Mouse (Mus musculus): ENCODE measurements at regions not wholly inside any gene's neighbourhood (a gene's known extent, or its start where the extent isn't known, plus 50 kb on each side); places are given as distances from the start of the nearest gene placed in this dataset.

DNA sequence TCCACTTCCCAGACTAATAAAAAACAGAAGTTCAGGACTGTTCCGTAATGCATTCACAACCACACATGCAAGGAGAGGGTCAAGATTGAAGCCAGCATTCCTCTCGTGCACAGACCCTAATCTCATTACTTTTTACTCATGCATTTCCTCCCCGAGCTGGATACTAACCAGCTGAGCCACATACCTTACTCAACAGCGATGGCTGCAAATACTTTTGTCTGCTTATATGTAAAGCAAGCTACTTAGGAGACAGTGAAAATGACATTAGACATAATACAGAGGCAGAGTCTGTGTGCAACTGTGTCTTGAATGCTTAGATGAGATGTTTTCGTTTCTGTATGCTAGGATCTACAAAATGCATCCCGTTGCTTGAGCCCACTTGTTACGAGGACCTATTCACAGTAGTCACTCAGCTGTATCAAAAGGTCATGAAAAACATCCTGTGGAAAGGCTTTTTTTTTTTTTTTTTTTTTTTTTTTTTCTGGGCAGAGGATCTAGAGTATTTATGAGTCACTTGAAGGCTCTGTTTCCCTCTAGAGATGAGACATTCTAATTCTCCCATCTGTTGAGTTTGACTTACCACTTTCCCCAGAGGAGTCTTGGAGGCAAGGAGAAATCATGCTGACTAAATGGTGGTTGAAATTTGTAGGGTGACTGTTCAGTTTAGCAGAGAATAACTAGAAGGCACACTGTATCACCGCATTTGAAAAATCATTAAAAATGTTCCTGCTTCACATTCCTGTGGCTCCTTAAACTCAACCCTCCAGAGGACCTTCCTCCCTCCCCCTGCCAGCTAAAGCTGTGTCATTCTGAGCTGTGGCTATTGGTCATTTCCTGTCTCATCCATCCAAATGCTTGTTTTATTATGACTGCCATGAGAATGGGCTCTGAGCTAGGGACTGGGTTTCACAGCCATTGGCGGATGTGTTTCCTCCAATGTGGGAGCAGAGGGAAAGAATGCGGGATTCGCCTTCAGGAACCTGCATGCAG is 1364.1 kb upstream of the A1bg start:
- no peak for DNase-seq (ENCODE audit: low read depth, low spot score)

DNA sequence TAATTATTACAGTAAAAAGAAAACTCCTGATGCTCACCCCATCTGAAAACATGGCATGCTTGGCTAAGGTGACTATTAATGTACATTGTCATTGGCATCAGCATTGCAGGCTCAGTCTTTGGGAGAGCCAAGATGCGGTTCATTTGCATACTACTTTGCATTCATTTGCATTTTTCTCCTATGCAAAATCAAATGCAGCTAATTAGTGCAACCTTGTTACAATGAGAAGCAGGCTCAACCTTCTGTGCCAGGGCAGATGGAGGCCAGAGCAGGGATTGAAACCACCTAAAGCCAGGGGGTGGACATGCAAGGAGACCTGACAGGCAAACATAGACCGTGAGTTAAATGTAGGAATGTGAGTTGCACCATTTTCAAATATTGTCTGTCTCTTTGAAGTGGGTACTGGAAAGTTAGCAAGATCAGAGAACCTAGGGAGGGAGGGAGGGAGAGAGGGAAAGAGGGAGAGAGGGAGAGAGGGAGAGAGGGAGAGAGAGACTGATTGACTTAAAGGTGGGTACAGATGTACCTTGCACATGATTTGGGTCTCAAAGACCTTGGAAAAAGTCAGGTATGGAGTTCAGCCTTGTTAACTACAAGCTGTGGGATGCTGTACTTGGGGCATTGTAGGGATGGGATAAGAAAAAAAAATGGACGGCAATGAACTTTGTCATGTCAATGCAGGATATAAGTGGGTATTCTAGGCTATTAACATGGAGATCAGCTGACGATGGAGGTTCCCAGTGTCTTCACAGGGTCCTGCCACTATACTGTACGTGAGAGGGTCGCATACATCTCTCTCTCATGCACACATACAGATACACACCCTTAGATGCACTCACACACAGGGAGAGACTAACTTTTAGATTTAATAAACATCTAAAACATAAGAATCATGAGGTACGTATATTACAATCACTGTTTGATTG is 1362.1 kb upstream of the A1bg start:
- no peak for DNase-seq (ENCODE audit: low read depth, low spot score)

DNA sequence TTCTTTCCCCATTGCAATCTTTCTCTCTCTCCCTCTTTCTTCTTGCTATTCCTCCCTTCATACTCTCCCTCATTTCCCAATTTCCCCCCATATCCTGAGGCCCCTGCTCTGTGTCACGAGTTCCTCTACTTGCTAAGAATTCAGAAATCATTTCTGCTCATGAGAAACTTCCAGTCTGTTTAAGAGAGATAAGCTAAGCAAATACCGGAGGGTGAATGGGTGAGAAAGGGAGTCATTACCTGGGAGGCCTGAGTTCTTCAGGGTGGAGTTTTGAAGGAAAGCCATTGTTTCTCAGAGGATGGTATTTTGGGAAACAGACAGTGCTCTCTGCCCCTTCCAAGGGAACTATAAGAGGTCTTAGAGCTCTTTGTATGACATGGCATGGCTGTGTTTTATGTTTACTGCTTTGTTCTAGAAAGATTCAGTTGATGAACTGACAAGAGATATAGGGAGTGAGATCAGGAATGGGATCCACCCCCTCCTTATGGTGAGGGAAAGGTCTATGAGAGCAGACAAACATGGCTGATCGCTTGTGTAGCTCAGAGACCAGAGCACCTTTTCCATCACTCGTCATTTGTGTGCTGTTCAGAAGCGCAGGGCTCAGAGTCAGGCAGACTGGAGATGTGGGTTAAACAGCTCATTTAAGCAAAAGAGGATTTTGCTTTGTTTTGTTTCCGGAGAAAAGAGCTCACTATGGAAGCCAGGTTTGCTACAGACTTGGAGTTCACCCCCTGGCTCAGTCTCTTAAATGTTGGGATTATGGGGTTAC is 1361.0 kb upstream of the A1bg start:
- DNase-seq (ENCODE audit: low read depth, low spot score) = no peak

DNA sequence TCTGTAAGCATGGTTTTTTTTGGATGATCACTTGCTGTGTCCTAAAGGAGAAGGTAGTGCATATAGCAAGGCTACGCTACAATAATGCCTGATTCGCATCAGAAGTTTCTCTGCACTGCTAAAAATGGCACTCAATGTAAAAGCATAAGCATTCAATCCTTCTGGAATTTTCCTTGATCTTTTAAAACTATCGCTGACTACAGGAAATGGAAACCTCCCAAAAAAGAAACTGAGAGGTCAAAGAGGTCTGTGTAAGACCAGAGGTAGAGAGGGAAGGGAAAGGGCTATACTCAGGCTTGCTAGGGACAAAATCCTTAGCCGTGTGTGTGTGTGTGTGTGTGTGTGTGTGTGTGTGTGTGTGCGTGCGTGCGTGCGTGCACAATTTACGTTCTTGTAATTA is 1359.8 kb upstream of the A1bg start:
- no peak for DNase-seq (ENCODE audit: low read depth, low spot score)

DNA sequence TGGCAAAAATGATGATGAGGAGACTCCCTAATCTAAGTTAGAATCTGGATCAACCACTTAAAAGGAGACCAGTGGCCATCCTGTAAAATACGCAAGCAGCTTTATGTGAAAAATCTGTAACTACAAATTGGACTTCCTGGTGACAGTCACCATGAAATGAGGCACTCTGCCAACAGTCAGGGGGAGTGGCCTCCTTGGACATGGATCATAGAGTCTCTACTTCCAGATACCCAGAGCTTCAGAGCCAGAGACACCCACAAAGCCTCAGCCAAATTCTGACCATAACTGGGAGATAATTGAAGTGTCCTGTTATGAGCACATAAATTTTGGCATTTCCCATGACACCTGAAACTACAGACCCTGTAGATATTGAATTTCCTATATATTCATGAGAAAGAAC is 1359.3 kb upstream of the A1bg start:
- DNase-seq (ENCODE audit: low read depth, low spot score) = no peak

DNA sequence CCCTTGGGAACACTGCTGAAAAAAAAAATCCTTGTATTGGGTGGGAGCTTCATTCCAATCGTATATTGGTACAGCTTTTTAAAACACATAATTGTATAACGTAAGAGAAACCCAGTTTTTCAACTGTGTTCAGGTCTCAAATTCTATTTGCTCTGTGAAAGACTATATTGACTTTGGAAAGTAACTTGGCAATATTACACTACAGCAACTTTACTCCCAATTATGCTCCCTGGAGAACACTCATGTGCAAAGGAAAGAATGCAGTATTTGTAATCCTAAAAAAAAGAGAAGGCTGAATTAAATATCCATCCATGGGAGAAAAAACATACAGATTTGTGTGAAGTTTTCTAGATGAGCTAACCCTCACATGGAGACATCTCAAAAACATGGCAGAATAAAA is 1356.7 kb upstream of the A1bg start:
- no peak for DNase-seq (ENCODE audit: low read depth, low spot score)

DNA sequence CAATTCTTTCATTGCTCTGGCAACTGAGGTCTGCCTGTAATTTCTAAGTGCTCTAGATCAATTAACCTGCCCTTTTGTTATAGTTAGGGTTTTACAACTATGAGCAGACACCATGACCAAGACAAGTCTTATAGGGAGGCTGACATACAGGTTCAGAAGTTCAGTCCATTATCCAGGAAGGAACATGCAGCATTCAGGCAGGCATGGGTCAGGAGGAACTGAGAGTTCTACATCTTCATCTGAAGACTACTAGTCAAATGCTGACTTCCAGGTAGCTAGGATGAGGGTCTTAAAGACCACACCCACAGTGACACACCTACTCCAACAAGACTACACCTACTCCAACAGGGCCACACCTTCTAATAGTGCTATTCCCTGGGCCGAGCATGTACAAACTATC is 1352.0 kb upstream of the A1bg start:
- DNase-seq (ENCODE audit: low read depth, low spot score) = no peak

DNA sequence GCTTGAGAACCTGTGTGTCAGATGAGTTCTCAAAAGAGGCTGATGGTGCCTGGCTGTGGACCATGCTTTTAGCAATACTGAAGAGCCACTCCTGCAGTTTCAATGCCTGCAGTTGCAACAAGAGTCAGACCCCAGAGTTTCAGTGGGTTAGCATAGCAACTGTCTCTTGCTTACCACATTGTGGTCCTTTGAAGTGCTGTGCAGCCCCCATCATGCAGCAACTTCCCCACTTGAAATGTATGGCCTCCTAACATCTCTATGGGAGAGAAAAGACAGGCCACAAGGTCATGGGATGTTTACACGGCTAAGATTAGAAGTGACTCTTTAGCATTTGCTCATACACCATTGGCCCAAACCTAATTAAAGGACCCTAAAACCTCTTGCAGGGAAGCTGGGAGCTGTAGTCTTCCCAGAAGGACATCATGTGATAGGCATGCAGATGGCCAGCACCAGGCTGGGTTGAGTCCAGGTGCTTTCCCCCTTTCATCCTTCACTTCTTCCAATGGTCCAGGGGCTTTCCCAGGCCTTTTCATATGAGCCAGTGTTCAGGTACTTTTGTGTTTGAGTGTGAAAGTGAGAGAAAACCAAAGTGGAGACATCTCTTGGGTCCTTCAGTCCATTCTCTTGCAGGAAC is 1351.2 kb upstream of the A1bg start:
- no peak for DNase-seq (ENCODE audit: low read depth, low spot score)

DNA sequence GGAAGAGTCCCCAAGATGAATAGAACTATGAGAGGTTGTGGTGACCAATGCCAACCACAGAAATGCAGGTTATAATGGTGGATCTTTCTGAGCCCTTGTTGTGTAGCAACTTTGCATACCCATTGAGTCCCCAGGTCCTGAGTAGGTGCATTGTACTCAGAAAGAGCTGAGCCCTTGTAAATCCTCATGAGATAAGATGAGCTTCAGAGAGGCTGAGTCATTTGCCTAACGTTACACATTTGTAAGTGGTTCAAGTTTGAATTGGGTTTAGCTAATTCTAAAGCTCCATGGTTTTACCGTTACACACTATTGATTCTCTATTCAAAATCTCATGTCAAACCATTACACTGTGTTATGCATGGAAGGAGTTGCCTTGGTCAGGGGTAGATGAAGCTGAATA is 1349.9 kb upstream of the A1bg start:
- DNase-seq (ENCODE audit: low read depth, low spot score) = no peak

DNA sequence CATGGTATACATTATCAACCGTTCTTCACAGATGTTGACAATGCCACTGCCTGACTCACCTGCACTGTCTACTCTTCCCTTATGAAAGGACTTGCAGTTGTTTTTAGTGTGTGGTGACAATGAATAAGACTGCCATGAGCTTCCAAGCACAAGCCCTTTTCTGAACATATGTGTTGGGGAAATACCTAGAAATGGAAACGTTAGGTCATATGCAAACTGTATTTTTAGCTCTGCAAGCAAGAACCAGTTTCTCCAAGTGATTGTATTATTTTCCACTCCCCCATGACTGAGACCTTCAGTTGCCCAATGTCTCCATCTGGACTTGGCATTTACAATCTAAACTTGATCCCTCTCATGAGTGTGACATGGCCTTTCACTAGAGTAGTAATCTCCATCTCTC is 1348.6 kb upstream of the A1bg start:
- no peak for DNase-seq (ENCODE audit: low read depth, low spot score)

DNA sequence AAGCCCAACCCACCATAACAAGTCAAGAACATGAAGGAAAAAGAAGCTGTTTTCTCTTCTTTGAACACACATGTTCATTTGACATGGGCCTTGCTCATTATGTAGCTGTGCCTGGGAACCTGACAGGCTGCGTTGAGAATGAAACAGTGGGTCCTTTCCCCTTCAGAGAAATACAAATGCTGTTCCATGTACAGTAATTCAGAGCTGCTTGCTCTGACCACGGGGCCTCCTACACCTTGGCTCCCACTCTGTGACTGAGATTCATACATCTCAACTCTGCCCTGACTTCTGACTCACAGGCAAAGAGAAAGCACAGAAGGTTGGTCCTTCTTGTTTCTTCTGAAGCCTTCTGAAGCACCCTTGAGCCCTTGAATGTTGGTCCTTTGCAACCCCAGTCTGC is 1345.4 kb upstream of the A1bg start:
- no peak for DNase-seq (ENCODE audit: low read depth, low spot score)

DNA sequence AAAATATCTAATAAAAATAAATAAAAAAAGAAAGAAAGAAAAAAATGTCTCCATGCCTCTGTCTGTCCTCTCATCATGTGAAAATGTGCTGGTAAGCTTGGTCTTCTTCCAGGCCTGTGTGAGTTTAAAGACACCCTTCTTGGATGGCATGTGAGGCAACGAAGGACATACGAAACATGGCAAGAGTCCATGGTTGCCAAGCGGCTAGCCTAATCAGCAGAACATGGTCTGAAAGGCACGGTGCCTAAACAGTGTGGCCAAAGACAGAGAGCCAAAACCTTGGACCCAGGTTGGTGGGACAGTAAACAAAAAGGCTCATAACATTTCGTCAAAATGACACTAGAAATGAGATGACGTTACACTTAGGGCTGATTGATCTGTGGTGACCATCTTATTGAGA is 1344.7 kb upstream of the A1bg start:
- DNase-seq (ENCODE audit: low read depth, low spot score) = no peak

DNA sequence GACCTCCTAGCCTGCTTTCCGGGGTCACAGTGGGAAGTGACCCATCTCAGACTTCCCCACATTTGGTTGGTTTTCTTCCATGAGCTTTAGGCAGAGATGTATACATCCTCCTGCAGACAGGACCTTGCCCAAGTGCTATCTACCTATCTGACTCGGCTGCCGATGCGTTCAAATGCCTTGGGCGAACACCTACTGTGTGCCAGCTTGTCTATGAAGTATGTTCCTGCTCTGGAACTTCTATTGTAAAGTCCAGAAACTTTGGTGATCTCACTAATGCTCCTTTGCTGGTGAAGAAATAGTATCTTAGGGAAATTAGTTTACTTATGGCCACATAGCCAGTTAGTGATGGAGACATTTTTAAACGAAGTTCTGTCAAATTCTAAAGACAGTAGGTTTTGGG is 1343.2 kb upstream of the A1bg start:
- no peak for DNase-seq (ENCODE audit: low read depth, low spot score)

DNA sequence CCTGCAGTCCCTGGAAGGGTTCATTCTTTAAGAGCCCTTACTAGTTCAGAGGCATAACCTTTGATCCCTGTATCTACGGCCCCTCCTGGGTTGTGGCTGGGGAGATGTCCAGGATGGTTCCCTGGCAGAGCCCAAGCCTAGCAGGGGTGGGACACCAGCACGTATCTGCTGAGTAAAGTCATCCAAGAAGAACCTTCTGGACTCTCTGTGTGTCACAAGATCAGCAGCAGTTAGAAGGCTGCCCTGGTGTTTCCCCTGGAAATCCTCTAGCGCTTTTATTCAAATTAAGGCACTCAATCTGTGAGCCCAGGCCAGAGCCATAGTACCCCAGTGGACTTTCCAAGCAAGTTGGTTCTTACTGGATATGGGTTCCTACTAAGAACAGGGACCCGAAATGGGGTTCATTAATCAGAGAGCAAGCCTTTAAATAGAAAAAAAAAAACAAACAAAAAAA is 1342.7 kb upstream of the A1bg start:
- DNase-seq (ENCODE audit: low read depth, low spot score) = no peak

DNA sequence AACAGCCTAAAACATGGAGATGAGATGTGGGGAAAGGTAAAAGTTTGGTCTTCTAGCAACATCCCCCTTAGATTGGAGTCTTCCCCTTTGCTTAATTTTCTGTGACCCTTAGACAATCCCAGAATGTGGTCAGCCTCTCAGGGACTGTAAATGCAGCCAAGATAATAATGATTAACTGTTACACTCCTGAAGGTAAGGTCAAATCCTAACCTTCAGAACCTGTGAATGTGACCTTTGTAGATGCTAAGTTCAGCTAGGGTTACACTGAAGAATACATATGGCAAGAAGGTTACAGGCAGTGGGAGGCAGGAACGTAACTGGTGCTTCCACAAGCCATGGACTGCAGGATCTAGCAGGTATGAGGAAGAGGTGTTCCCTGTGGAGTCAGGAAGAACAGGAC is 1342.2 kb upstream of the A1bg start:
- DNase-seq (ENCODE audit: low read depth, low spot score) = no peak

DNA sequence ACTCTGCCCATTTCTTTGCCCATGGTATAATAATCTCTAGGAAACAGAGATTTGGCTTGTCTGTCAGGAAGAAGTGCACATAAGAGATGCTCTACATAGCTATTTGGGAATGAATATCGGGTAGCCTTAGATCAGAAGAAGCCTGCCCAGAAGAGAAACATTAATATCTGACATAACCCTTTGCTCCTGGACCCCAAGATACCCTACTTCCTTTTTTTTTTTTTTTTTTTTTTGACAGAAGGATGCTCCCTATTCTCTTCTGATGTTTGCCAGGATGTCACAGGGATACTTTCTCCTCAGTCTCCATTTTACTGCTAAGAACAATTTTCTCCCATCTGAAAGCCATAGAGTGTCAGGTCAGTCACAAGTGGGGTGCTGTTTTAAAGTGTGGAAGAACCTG is 1341.4 kb upstream of the A1bg start:
- no peak for DNase-seq (ENCODE audit: low read depth, low spot score)

DNA sequence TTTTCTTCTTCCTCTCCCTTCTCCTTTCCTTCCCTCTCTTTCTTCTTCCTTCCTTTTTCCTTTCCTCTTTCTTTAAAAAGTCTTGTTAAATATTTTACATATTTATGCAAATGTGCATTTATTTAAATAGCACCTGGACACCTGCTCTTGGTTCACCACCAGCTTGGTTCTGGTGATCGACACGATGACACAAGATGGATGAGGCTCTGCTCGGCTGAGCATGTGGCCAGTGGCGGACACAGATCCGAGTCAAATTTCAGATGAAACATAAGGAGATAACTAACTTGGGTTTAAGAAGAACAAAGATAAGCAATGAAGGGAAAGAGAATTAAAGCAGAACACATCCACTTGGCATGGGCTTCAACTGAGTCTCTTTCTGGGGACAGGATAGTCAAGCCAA is 1339.7 kb upstream of the A1bg start:
- no peak for DNase-seq (ENCODE audit: low read depth, low spot score)

DNA sequence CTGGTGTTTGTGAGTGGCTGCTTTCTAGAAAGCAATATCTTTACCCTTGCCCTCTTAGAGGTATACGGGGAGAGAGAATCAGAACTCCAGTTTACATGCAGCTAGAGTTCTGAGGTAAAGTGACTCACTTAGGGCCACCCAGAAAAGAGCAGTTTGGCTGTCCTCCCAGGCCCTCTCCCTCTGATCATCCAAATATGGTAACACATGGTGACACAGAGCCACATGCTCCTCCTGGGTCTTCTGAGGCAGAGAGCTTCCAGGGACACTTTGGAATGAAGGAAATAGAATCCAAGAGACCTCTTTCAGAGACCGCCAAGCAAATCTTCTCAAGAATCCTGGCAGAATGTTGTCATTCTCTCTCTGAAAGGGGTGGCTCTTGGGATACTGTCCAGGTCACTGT is 1338.7 kb upstream of the A1bg start:
- DNase-seq (ENCODE audit: low read depth, low spot score) = no peak

DNA sequence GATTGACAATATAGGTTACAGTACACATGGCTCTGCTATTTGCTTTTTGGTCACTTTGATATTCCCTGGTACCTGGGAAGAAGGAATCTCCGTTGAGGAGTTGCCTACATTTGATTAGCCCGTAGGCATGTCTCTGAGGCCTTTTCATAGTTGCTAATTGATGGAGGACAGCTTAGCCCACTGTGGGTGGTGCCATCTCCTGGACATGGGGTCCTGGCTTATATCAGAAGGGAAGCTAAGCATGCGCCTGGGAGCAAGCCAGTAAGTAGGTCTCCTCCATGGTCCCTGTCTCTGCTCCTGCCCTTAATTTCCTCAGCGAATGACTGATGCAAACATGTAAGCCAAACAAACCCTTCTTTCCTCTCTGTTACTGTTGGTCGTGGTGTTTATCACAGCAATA is 1335.8 kb upstream of the A1bg start:
- DNase-seq (ENCODE audit: low read depth, low spot score) = no peak

DNA sequence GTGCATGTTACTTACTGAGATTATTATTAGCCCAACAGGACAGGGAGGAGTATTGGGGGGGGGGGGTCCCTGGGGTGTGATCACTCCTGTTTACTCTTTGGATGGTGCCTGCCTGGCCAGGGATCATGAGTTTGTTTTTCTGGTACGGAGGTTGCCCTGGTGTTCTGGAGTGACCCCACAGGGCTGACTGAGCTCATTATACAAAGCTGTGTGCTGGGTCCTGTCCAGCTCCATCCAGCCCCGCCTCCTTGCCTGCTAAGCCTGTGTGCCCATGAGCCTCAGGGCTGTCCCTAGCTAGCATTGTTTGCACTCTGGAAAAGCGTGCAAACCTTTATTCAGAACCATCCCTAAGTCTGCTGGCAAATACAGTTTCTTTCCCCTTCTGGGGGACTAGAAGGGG is 1335.1 kb upstream of the A1bg start:
- no peak for DNase-seq (ENCODE audit: low read depth, low spot score)

DNA sequence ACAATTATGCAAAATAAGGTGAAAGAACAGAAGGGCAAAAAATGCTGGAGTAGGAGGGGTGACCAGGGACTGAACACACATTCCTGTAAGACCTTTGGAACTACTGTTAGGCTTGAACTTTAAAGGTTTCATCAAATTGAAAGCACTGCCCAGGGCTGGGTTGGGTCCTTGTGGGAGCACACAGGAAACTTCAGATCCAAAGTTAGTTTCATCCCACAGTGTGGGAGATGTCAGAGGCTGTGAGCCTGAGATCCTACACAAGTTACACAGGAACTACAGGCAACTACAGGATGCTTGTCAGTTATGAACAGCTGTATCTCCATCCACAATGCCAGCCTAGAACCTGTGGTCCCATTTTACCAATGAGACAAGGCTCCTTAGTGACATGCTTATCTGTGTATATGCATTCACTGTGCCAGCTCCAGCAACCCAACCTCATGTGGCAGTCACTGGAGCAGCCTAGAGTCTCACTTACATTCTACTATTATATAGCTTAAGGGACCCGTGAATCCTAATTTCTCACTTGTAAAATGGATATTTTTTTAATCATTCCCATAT is 1334.4 kb upstream of the A1bg start:
- no peak for DNase-seq (ENCODE audit: low read depth, low spot score)

Data from R1 (cell line).